In the genomic region with DNA sequence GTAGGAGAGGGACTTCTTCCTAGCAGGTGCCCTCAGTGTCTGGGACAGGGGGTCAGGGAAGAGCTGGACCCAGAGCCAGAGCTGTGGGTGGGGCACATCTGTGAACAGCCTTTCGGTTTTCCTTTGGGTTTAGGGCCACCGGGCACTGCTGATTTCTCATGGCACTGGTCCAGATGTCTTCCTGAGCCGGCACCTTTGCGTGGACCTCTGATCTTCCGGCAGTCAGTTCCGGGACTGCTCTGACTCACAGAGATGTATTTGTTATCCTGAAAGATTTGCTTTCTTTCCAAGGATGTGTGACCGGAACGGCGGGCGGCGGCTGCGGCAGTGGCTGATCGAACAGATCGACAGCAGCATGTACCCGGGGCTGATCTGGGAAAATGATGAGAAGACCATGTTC, we compare ENCODE assay signal across 15 mouse cellular contexts. TPM values are rescaled to one million over a fixed set of nuclear protein-coding genes. Genes with fewer than 3 reads are reported as not detected.
DNase-seq lines count a peak whose midpoint lies in the region; ATAC-seq and TF ChIP-seq lines count a peak whose summit lies in the region.
"Had no signal": no experiment of that assay in that cellular context is flagged by ENCODE, and none has a peak within 500 bp of the region (broad histone marks: within the 10 kb centered on the region; RNA-seq: fewer than 3 reads in every experiment).

No protein-coding gene starts in this region.

- H3K4me3 ChIP-seq in heart, embryonic 15.5 days, result peak overlapping the region; percentile 2; the same call in 1 of the 2 replicates
- H3K4me3 ChIP-seq in heart, embryonic 12.5 days, result no peak overlapping the region
- no peak overlapping the region for H3K4me3 ChIP-seq in lung, embryonic 15.5 days
- no peak overlapping the region for H3K4me3 ChIP-seq in heart, postnatal 0 days (ENCODE audit: low read depth, low read length)
- H3K4me3 ChIP-seq: erythroblast, embryonic 14.5 days; hindbrain, embryonic 15.5 days; liver, embryonic 13.5 days; midbrain, embryonic 10.5 days; myocyte; stomach, embryonic 15.5 days had no signal

- peaks cover 23% of the 10 kb centered on the region for H3K4me1 ChIP-seq in heart, embryonic 15.5 days (replicated peaks)
- H3K4me1 ChIP-seq in heart, embryonic 12.5 days (replicated peaks), result peaks cover 20% of the 10 kb centered on the region
- H3K4me1 ChIP-seq in lung, embryonic 15.5 days, result peaks cover 37% of the 10 kb centered on the region
- no peaks in the 10 kb centered on the region for H3K4me1 ChIP-seq in heart, postnatal 0 days (ENCODE audit: control insufficient read depth, insufficient read depth)

- peak overlapping the region; percentile 99 for H3K4me2 ChIP-seq in heart, embryonic 15.5 days
- no peak overlapping the region for H3K4me2 ChIP-seq in heart, embryonic 12.5 days
- peak overlapping the region; percentile 25 for H3K4me2 ChIP-seq in lung, embryonic 15.5 days
- peak overlapping the region; percentile 92 for H3K4me2 ChIP-seq in heart, postnatal 0 days (ENCODE audit: low read depth, low read length)
- H3K4me2 ChIP-seq: hindbrain, embryonic 15.5 days; liver, embryonic 13.5 days; stomach, embryonic 15.5 days had no signal

- no peak overlapping the region for H3K9ac ChIP-seq in heart, embryonic 15.5 days
- no peak overlapping the region for H3K9ac ChIP-seq in heart, embryonic 12.5 days
- no peak overlapping the region for H3K9ac ChIP-seq in lung, embryonic 15.5 days
- H3K9ac ChIP-seq in heart, postnatal 0 days (replicated peaks; ENCODE audit: low read depth, low read length), result no peak overlapping the region
- H3K9ac ChIP-seq: hindbrain, embryonic 15.5 days; liver, embryonic 13.5 days; stomach, embryonic 15.5 days had no signal

- TF ChIP-seq EP300 in heart, postnatal 0 days (IDR thresholded peaks at IDR 0.05; ENCODE audit: low read depth), result no peak

- 67% methylated on average over 15 of the region's 15 CpGs for WGBS in heart, embryonic 15.5 days
- WGBS in heart, embryonic 12.5 days, result 70% methylated on average over 15 of the region's 15 CpGs
- 58% methylated on average over 15 of the region's 15 CpGs for WGBS in lung, embryonic 15.5 days
- WGBS in heart, postnatal 0 days, result 63% methylated on average over 15 of the region's 15 CpGs

- DNase-seq in lung, postnatal 14 days, result no peak
- DNase-seq in adrenal gland, postnatal 14 days, result peak; percentile 52
- no peak for DNase-seq in heart, postnatal 0 days (ENCODE audit: low spot score)
- DNase-seq in left cerebral cortex, adult 9 months (ENCODE audit: low spot score in 2 of 2), result no peak
- DNase-seq in cerebellum, adult 9-11 months, result no peak
- DNase-seq: cerebellum, adult 2 months; liver, embryonic 13.5 days had no signal

- ATAC-seq in heart, embryonic 15.5 days (replicated peaks; ENCODE audit: insufficient number of reproducible peaks, insufficient read depth, low FRiP score, low read depth), result no peak
- ATAC-seq in heart, embryonic 12.5 days (ENCODE audit: insufficient number of reproducible peaks, low FRiP score), result no peak
- no peak for ATAC-seq in lung, embryonic 15.5 days (ENCODE audit: borderline replicate concordance, extremely low read depth, low FRiP score, low TSS enrichment)
- no peak for ATAC-seq in heart, postnatal 0 days (ENCODE audit: insufficient read depth, low read depth)

- TF ChIP-seq CTCF in heart, postnatal 0 days (IDR thresholded peaks at IDR 0.05; ENCODE audit: low read depth), result no peak

- H3K27ac ChIP-seq in heart, embryonic 15.5 days, result no peak overlapping the region
- no peak overlapping the region for H3K27ac ChIP-seq in heart, embryonic 12.5 days (ENCODE audit: poor library complexity, severe bottlenecking)
- no peak overlapping the region for H3K27ac ChIP-seq in lung, embryonic 15.5 days
- H3K27ac ChIP-seq in heart, postnatal 0 days (ENCODE audit: low read depth), result no peak overlapping the region
- H3K27ac ChIP-seq: hindbrain, embryonic 15.5 days; liver, embryonic 13.5 days; midbrain, embryonic 10.5 days; stomach, embryonic 15.5 days had no signal

- peaks cover 42% of the 10 kb centered on the region for H3K27me3 ChIP-seq in heart, embryonic 15.5 days
- H3K27me3 ChIP-seq in heart, embryonic 12.5 days (replicated peaks), result peaks cover 54% of the 10 kb centered on the region
- peaks cover 30% of the 10 kb centered on the region for H3K27me3 ChIP-seq in lung, embryonic 15.5 days
- H3K27me3 ChIP-seq in heart, postnatal 0 days (ENCODE audit: control insufficient read depth, insufficient read depth, low read length), result peaks cover 30% of the 10 kb centered on the region; the same call in 1 of the 2 replicates

- H3K9me3 ChIP-seq in heart, embryonic 15.5 days (replicated peaks), result no peaks in the 10 kb centered on the region
- no peaks in the 10 kb centered on the region for H3K9me3 ChIP-seq in heart, embryonic 12.5 days (replicated peaks)
- no peaks in the 10 kb centered on the region for H3K9me3 ChIP-seq in lung, embryonic 15.5 days
- H3K9me3 ChIP-seq in heart, postnatal 0 days (replicated peaks; ENCODE audit: control insufficient read depth, low read length), result no peaks in the 10 kb centered on the region
- H3K9me3 ChIP-seq: hindbrain, embryonic 15.5 days; liver, embryonic 13.5 days; midbrain, embryonic 10.5 days; stomach, embryonic 15.5 days had no signal

- H3K36me3 ChIP-seq in heart, embryonic 15.5 days, result no peaks in the 10 kb centered on the region
- H3K36me3 ChIP-seq in heart, embryonic 12.5 days, result no peaks in the 10 kb centered on the region
- H3K36me3 ChIP-seq in lung, embryonic 15.5 days, result no peaks in the 10 kb centered on the region
- no peaks in the 10 kb centered on the region for H3K36me3 ChIP-seq in heart, postnatal 0 days (replicated peaks; ENCODE audit: control insufficient read depth, insufficient read depth, low read length)
- H3K36me3 ChIP-seq: hindbrain, embryonic 15.5 days; liver, embryonic 13.5 days; stomach, embryonic 15.5 days had no signal

RNA-seq across cellular contexts. Expression of a gene that starts 3.4 kb away (rescaled TPM):
- polyA plus RNA-seq in heart, embryonic 15.5 days (2015; fragmentation: Nextera tagmentation; extraction: Ambion mirVana), result 12.6 and 18.9 TPM in 2 replicates
- 4.9 and 5.6 TPM in 2 replicates for polyA plus RNA-seq in heart, embryonic 12.5 days (2016; fragmentation: Nextera tagmentation; extraction: Ambion mirVana)
- polyA plus RNA-seq in lung, embryonic 15.5 days (2015; fragmentation: Nextera tagmentation; extraction: Ambion mirVana), result 16.4 and 18.1 TPM in 2 replicates
- 16.9 and 31.7 TPM in 2 replicates for total RNA-seq in adrenal gland, postnatal 14 days (2021)
- 13.9 and 15.2 TPM in 2 replicates for total RNA-seq in heart, postnatal 0 days (2014; rRNA removed; ENCODE audit: low replicate concordance)
- polyA plus RNA-seq in heart, postnatal 0 days (2015; fragmentation: Nextera tagmentation; extraction: Ambion mirVana), result 11.5 and 12.2 TPM in 2 replicates
- polyA plus RNA-seq: myocyte had no signal
